Mouse (Mus musculus): ENCODE data around the gene Krtap21-1. TPM values are rescaled to one million over a fixed set of nuclear protein-coding genes. Genes with fewer than 3 reads are reported as not detected.

Krtap21-1 gene
- not detected in 2 replicates for polyA plus RNA-seq (2015; fragmentation: Nextera tagmentation; extraction: Ambion mirVana)

GRCm38 (mm10) chr16:89403768-89404167 lies at the start of gene Krtap21-1:
Gene Krtap21-1, minus strand, starts transcription at chr16:89403868.
- 69% methylated on average over 2 of the region's 2 CpGs for WGBS
- H3K9ac ChIP-seq (ENCODE audit: low read length): no peak within 1 kb of the TSS

GRCm38 (mm10) chr16:89429586-89429985 lies 25.9 kb upstream of the Krtap21-1 start:
- Histone ChIP-seq H3K9ac (ENCODE audit: low read length) (no peak overlapping the region), H3K36me3 (ENCODE audit: control insufficient read depth, insufficient read depth, low read length) (no peaks in the 10 kb centered on the region), H3K9me3 (ENCODE audit: control insufficient read depth, low read length) (no peaks in the 10 kb centered on the region), H3K4me2 (ENCODE audit: low read depth, low read length) (no peak overlapping the region), H3K4me1 (replicated peaks; ENCODE audit: control insufficient read depth, insufficient read depth, low read length) (no peaks in the 10 kb centered on the region), H3K27ac (ENCODE audit: low read length) (no peak overlapping the region), H3K27me3 (ENCODE audit: control insufficient read depth, insufficient read depth, low read depth, low read length) (no peaks in the 10 kb centered on the region), H3K4me3 (ENCODE audit: low read length) (no peak overlapping the region)
- 71% methylated on average over 2 of the region's 2 CpGs for WGBS
- no peak for ATAC-seq (ENCODE audit: low read depth)

More at GRCm38 (mm10) chr16:89403768-89404167, at the start of gene Krtap21-1:
- H3K4me2 ChIP-seq (ENCODE audit: low read depth, low read length): no peak within 1 kb of the TSS
- H3K27ac ChIP-seq (ENCODE audit: low read length): no peak within 1 kb of the TSS
- no peaks in the 10 kb centered on the region for H3K4me1 ChIP-seq (replicated peaks; ENCODE audit: control insufficient read depth, insufficient read depth, low read length)
- H3K36me3 ChIP-seq (ENCODE audit: control insufficient read depth, insufficient read depth, low read length): no peaks in the 10 kb centered on the region
- no peaks in the 10 kb centered on the region for H3K9me3 ChIP-seq (ENCODE audit: control insufficient read depth, low read length)
- no peak for ATAC-seq (ENCODE audit: low read depth)
- no peak within 1 kb of the TSS for H3K4me3 ChIP-seq (ENCODE audit: low read length)
- no peaks in the 10 kb centered on the region for H3K27me3 ChIP-seq (ENCODE audit: control insufficient read depth, insufficient read depth, low read depth, low read length)

GRCm38 (mm10) chr16:89425310-89425709 lies 21.6 kb upstream of the Krtap21-1 start:
- ATAC-seq (ENCODE audit: low read depth): no peak
- H3K9ac ChIP-seq (ENCODE audit: low read length): no peak overlapping the region
- no peak overlapping the region for H3K4me2 ChIP-seq (ENCODE audit: low read depth, low read length)
- WGBS: 75% methylated on average over 5 of the region's 5 CpGs
- H3K27ac ChIP-seq (ENCODE audit: low read length): no peak overlapping the region
- H3K36me3 ChIP-seq (ENCODE audit: control insufficient read depth, insufficient read depth, low read length): no peaks in the 10 kb centered on the region
- H3K4me3 ChIP-seq (ENCODE audit: low read length): no peak overlapping the region
- H3K9me3 ChIP-seq (ENCODE audit: control insufficient read depth, low read length): no peaks in the 10 kb centered on the region
- no peaks in the 10 kb centered on the region for H3K27me3 ChIP-seq (ENCODE audit: control insufficient read depth, insufficient read depth, low read depth, low read length)
- no peaks in the 10 kb centered on the region for H3K4me1 ChIP-seq (replicated peaks; ENCODE audit: control insufficient read depth, insufficient read depth, low read length)

GRCm38 (mm10) chr16:89420011-89420410 lies 16.3 kb upstream of the Krtap21-1 start, which contains the start of gene Krtap6-2:
Gene Krtap6-2, minus strand, starts transcription at chr16:89420111.
- no peak for ATAC-seq (ENCODE audit: low read depth)
- Histone ChIP-seq H3K9ac (ENCODE audit: low read length) (no peak within 1 kb of the TSS), H3K27me3 (ENCODE audit: control insufficient read depth, insufficient read depth, low read depth, low read length) (no peaks in the 10 kb centered on the region), H3K27ac (ENCODE audit: low read length) (no peak within 1 kb of the TSS), H3K9me3 (ENCODE audit: control insufficient read depth, low read length) (no peaks in the 10 kb centered on the region), H3K4me3 (ENCODE audit: low read length) (no peak within 1 kb of the TSS), H3K4me2 (ENCODE audit: low read depth, low read length) (no peak within 1 kb of the TSS), H3K36me3 (ENCODE audit: control insufficient read depth, insufficient read depth, low read length) (no peaks in the 10 kb centered on the region), H3K4me1 (replicated peaks; ENCODE audit: control insufficient read depth, insufficient read depth, low read length) (no peaks in the 10 kb centered on the region)
- 86% methylated on average over 3 of the region's 3 CpGs for WGBS

- no peak for ATAC-seq (ENCODE audit: low read depth)
- 73% methylated on average over 3 of the region's 3 CpGs for WGBS
- H3K4me2 ChIP-seq (ENCODE audit: low read depth, low read length): no peak overlapping the region
- no peak overlapping the region for H3K27ac ChIP-seq (ENCODE audit: low read length)
- no peak overlapping the region for H3K9ac ChIP-seq (ENCODE audit: low read length)
- no peak overlapping the region for H3K4me3 ChIP-seq (ENCODE audit: low read length)
- no peaks in the 10 kb centered on the region for H3K4me1 ChIP-seq (replicated peaks; ENCODE audit: control insufficient read depth, insufficient read depth, low read length)
- no peaks in the 10 kb centered on the region for H3K9me3 ChIP-seq (ENCODE audit: control insufficient read depth, low read length)
- H3K27me3 ChIP-seq (ENCODE audit: control insufficient read depth, insufficient read depth, low read depth, low read length): no peaks in the 10 kb centered on the region
- H3K36me3 ChIP-seq (ENCODE audit: control insufficient read depth, insufficient read depth, low read length): no peaks in the 10 kb centered on the region
Measured at GRCm38 (mm10) chr16:89416311-89416710, 12.6 kb upstream of the Krtap21-1 start.

- no peak overlapping the region for H3K9ac ChIP-seq (ENCODE audit: low read length)
- H3K27me3 ChIP-seq (ENCODE audit: control insufficient read depth, insufficient read depth, low read depth, low read length): no peaks in the 10 kb centered on the region
- WGBS: 78% methylated on average over 5 of the region's 5 CpGs
- no peaks in the 10 kb centered on the region for H3K9me3 ChIP-seq (ENCODE audit: control insufficient read depth, low read length)
- ATAC-seq (ENCODE audit: low read depth): no peak
- no peaks in the 10 kb centered on the region for H3K4me1 ChIP-seq (replicated peaks; ENCODE audit: control insufficient read depth, insufficient read depth, low read length)
- no peak overlapping the region for H3K4me2 ChIP-seq (ENCODE audit: low read depth, low read length)
- no peaks in the 10 kb centered on the region for H3K36me3 ChIP-seq (ENCODE audit: control insufficient read depth, insufficient read depth, low read length)
- no peak overlapping the region for H3K4me3 ChIP-seq (ENCODE audit: low read length)
- H3K27ac ChIP-seq (ENCODE audit: low read length): no peak overlapping the region
Measured at GRCm38 (mm10) chr16:89410345-89411068, 6.8 kb upstream of the Krtap21-1 start.

- Histone ChIP-seq H3K9ac (ENCODE audit: low read length) (no peak overlapping the region), H3K36me3 (ENCODE audit: control insufficient read depth, insufficient read depth, low read length) (no peaks in the 10 kb centered on the region), H3K4me2 (ENCODE audit: low read depth, low read length) (no peak overlapping the region), H3K9me3 (ENCODE audit: control insufficient read depth, low read length) (no peaks in the 10 kb centered on the region), H3K4me1 (replicated peaks; ENCODE audit: control insufficient read depth, insufficient read depth, low read length) (no peaks in the 10 kb centered on the region), H3K4me3 (ENCODE audit: low read length) (no peak overlapping the region), H3K27ac (ENCODE audit: low read length) (no peak overlapping the region), H3K27me3 (ENCODE audit: control insufficient read depth, insufficient read depth, low read depth, low read length) (no peaks in the 10 kb centered on the region)
- WGBS: 67% methylated on average over 2 of the region's 2 CpGs
- ATAC-seq (ENCODE audit: low read depth): no peak
Measured at GRCm38 (mm10) chr16:89372734-89373461, 30.8 kb downstream of the Krtap21-1 start.

Other genes with a start within 250 kb of the Krtap21-1 start
- gene Gm9789, start 245.9 kb downstream of the Krtap21-1 start, polyA plus RNA-seq (2015; fragmentation: Nextera tagmentation; extraction: Ambion mirVana): not detected in 2 replicates
- gene Gm7735, start 234.4 kb downstream of the Krtap21-1 start, polyA plus RNA-seq (2015; fragmentation: Nextera tagmentation; extraction: Ambion mirVana): not detected in 2 replicates
- gene 1110057P08Rik, start 229.1 kb downstream of the Krtap21-1 start, polyA plus RNA-seq (2015; fragmentation: Nextera tagmentation; extraction: Ambion mirVana): not detected in 2 replicates
- gene Krtap20-2, start 198.0 kb downstream of the Krtap21-1 start, polyA plus RNA-seq (2015; fragmentation: Nextera tagmentation; extraction: Ambion mirVana): not detected in 2 replicates
- gene Krtap6-2, start 16.2 kb upstream of the Krtap21-1 start, polyA plus RNA-seq (2015; fragmentation: Nextera tagmentation; extraction: Ambion mirVana): not detected in 2 replicates
- not detected in 2 replicates for gene Krtap8-1, start 84.1 kb upstream of the Krtap21-1 start, polyA plus RNA-seq (2015; fragmentation: Nextera tagmentation; extraction: Ambion mirVana)
- not detected in 2 replicates for gene Krtap7-1, start 104.5 kb upstream of the Krtap21-1 start, polyA plus RNA-seq (2015; fragmentation: Nextera tagmentation; extraction: Ambion mirVana)
- not detected in 2 replicates for gene Krtap11-1, start 167.3 kb upstream of the Krtap21-1 start, polyA plus RNA-seq (2015; fragmentation: Nextera tagmentation; extraction: Ambion mirVana)

Measured in lung, embryonic 16.5 days (tissue).